Mouse (Mus musculus) forebrain, embryonic 14.5 days (tissue): ENCODE measurements at regions not wholly inside any gene's neighbourhood (a gene's known extent, or its start where the extent isn't known, plus 50 kb on each side); places are given as distances from the start of the nearest gene placed in this dataset.

Source experiments
- ATAC-seq: fragments of 200-750 bp; cut with Nextera tagmentation; 2 replicates; pipeline ENCODE4 v1.8.0; 2017; ENCODE audit warnings: mild to moderate bottlenecking, moderate library complexity
- DNase-seq: peaks from one replicate; pipeline ENCODE4 v3.0.0-alpha.2; 2015; ENCODE audit warnings: low spot score
- H3K27ac ChIP-seq: fragments of 300-500 bp; sonication (generic); 2 replicates; pipeline ENCODE4 v1.5.1; 2014; ENCODE audit warnings: low read depth, mild to moderate bottlenecking, control low read depth, low read length, moderate library complexity
- H3K27me3 ChIP-seq: fragments of 300-500 bp; sonication (generic); replicated peaks from 2 replicates; pipeline ENCODE4 v1.6.1; 2014; ENCODE audit warnings: low read length, control low read depth, mixed read lengths; ENCODE audit not compliant: control insufficient read depth, insufficient read depth
- H3K36me3 ChIP-seq: fragments of 300-500 bp; sonication (generic); 2 replicates; pipeline ENCODE4 v1.6.1; 2014; ENCODE audit warnings: low read length, control low read depth; ENCODE audit not compliant: control insufficient read depth, insufficient read depth
- H3K4me1 ChIP-seq: fragments of 300-500 bp; sonication (generic); 2 replicates; pipeline ENCODE4 v1.6.1; 2014; ENCODE audit warnings: antibody characterized with exemption, low read length, control low read depth; ENCODE audit not compliant: control insufficient read depth, insufficient read depth
- H3K4me2 ChIP-seq: fragments of 300-500 bp; sonication (generic); 2 replicates; pipeline ENCODE4 v1.6.1; 2014; ENCODE audit warnings: mild to moderate bottlenecking, control low read depth, low read length
- H3K4me3 ChIP-seq: fragments of 300-500 bp; sonication (generic); 2 replicates; pipeline ENCODE4 v1.5.1; 2014; ENCODE audit warnings: low read depth, low read length, control low read depth
- H3K9ac ChIP-seq: fragments of 300-500 bp; sonication (generic); 2 replicates; pipeline ENCODE4 v1.6.1; 2014; ENCODE audit warnings: mild to moderate bottlenecking, low read length, control low read depth, moderate library complexity
- H3K9me3 ChIP-seq: fragments of 300-500 bp; sonication (generic); replicated peaks from 2 replicates; pipeline ENCODE4 v1.6.1; 2016; ENCODE audit warnings: low read length, control low read depth, mixed read lengths; ENCODE audit not compliant: control insufficient read depth
- WGBS: fragments of 180-500 bp; shearing (Covaris S2); extraction: QIAGEN DNeasy Blood & Tissue Kit; methylation state at CpG from one replicate; pipeline ENCODE4 v1.1.7; 2014; 5-methylcytosine and 5-hydroxymethylcytosine counted together

DNA sequence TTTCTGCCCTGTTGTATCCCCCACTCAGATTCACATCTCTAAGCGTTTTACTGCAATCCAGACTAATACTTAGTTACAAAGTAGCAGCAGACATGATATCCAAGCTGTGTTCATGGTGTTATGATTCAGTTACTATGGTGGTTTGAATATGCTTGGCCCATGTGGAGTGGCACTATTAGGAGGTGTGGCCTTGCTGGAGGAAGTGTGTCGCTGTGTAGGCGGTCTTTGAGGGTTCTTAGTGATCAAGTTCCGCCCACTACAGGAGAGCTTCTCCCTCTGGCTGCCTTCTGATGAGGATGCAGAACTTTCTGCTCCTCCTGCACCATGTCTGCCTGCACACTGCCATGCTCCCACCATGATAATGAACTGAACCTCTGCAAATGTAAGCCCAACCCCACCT, 162.8 kb downstream of the Gadd45g start:
- 92% methylated on average over 4 of the region's 4 CpGs for WGBS
- no peak overlapping the region for H3K4me2 ChIP-seq

DNA sequence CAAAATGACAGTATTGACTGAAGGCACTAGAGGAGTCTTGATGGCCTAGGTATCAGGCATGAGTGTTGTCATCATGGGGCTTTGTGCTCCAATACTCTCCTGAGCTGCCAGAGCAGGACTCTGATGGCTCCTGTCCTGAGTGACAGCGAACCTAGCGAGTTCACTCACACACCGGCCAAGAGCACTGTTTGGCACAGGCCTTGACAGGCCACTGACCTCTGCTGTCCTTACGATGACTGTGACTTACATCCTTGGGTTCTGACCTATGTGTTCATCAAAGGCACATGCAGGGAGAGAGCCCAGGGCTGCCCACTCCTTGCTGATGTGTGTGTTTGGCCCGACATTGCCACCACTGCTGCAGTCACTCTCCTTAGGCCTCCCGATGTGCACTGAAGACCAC, 163.3 kb downstream of the Gadd45g start:
- no peak overlapping the region for H3K27ac ChIP-seq
- no peak for ATAC-seq
- H3K4me1 ChIP-seq, result peaks cover 6% of the 10 kb centered on the region; the same call in 1 of the 2 replicates
- WGBS, result 94% methylated on average over 6 of the region's 6 CpGs
- H3K4me2 ChIP-seq, result no peak overlapping the region
- DNase-seq, result no peak
- no peak overlapping the region for H3K4me3 ChIP-seq
- no peak overlapping the region for H3K9ac ChIP-seq
- H3K27me3 ChIP-seq, result no peaks in the 10 kb centered on the region
- H3K9me3 ChIP-seq, result no peaks in the 10 kb centered on the region
- no peaks in the 10 kb centered on the region for H3K36me3 ChIP-seq

More for the DNA sequence above, 162.8 kb downstream of the Gadd45g start:
- H3K27me3 ChIP-seq, result no peaks in the 10 kb centered on the region
- H3K27ac ChIP-seq, result no peak overlapping the region
- DNase-seq (no peak), ATAC-seq (no peak)
- H3K4me1 ChIP-seq, result peaks cover 4% of the 10 kb centered on the region; the same call in 1 of the 2 replicates
- H3K9ac ChIP-seq, result no peak overlapping the region
- H3K36me3 ChIP-seq, result no peaks in the 10 kb centered on the region
- no peak overlapping the region for H3K4me3 ChIP-seq
- H3K9me3 ChIP-seq, result no peaks in the 10 kb centered on the region

DNA sequence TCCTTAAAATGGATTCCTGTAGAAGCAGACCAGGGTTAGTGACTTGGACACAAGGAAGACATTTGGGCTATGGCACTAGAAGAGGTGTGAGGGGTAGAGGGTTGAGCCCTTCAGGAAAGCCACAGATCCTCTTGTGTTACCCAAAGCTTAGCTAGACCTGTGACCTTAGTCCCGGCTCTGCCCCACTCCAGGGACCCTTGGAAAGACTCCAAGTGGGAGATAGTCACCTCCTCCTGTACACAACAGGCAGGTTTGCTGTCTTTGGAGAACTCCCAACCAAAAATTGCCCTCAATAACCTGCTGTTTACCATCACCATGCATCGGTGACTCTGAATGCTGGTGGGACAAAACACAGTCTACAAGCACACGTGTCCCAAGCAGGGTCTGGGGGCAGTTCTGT, 164.5 kb downstream of the Gadd45g start:
- no peaks in the 10 kb centered on the region for H3K9me3 ChIP-seq

DNA sequence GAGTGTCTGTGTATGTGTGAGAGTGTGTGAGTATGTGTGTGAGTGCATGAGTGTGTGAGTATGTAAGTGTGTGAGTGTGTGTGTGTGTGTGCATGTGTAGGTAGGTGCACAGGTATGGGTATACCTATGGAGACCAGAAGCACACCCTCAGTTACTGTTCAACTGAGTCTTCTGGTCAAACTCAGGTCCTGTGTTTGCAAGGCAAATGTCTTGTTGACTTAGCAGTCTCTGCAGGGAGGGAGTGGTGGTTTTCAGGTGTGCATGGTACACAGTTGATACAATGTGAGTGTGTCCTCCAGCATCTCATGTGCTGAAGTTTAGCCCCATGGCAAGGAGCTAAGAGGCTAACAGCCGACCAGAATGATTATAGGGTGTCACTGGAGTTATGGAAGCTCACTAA, 166.7 kb downstream of the Gadd45g start:
- ATAC-seq, result no peak
- H3K4me2 ChIP-seq, result no peak overlapping the region
- no peaks in the 10 kb centered on the region for H3K36me3 ChIP-seq
- WGBS, result 63% methylated on average over 1 of the region's 1 CpGs
- no peak overlapping the region for H3K4me3 ChIP-seq
- DNase-seq, result no peak
- H3K4me1 ChIP-seq, result peaks cover 20% of the 10 kb centered on the region
- no peak overlapping the region for H3K27ac ChIP-seq
- H3K9ac ChIP-seq, result no peak overlapping the region
- no peaks in the 10 kb centered on the region for H3K27me3 ChIP-seq
- H3K9me3 ChIP-seq, result no peaks in the 10 kb centered on the region

More for the DNA sequence above, 164.5 kb downstream of the Gadd45g start:
- Histone ChIP-seq H3K27me3 (no peaks in the 10 kb centered on the region), H3K4me1 (peaks cover 17% of the 10 kb centered on the region), H3K4me2 (no peak overlapping the region), H3K9ac (no peak overlapping the region), H3K4me3 (no peak overlapping the region), H3K27ac (no peak overlapping the region), H3K36me3 (no peaks in the 10 kb centered on the region)
- DNase-seq (no peak), ATAC-seq (no peak)
- WGBS, result 70% methylated on average over 3 of the region's 3 CpGs

DNA sequence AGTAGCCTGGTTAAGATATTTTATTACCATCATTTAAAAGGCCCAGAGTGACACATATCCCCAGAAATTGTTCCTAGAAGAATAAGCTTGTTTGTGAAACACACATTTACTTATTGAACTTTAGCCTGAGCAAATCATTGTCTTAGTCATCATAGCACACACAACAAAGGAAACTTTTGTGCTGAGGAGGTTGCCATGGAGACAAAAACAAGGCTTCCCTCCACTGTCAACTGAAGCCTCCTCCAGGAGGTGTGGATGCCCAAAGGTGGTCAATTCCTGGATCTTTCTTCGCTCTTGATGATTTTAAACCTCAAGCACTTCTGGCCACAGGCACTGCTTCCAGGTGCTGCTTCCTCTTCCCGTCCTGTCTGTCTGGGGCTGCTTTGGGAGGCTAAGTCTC, 167.3 kb downstream of the Gadd45g start:
- H3K9me3 ChIP-seq, result no peaks in the 10 kb centered on the region
- 60% methylated on average over 2 of the region's 2 CpGs for WGBS
- H3K4me3 ChIP-seq, result no peak overlapping the region
- no peak overlapping the region for H3K4me2 ChIP-seq
- peaks cover 20% of the 10 kb centered on the region for H3K4me1 ChIP-seq
- ATAC-seq (no peak), DNase-seq (peak; percentile 45)
- H3K9ac ChIP-seq, result no peak overlapping the region
- no peaks in the 10 kb centered on the region for H3K36me3 ChIP-seq
- 0 out of 2 replicates have a peak overlapping the region, but pooled peaks have one; percentile 33 for H3K27ac ChIP-seq
- no peaks in the 10 kb centered on the region for H3K27me3 ChIP-seq

DNA sequence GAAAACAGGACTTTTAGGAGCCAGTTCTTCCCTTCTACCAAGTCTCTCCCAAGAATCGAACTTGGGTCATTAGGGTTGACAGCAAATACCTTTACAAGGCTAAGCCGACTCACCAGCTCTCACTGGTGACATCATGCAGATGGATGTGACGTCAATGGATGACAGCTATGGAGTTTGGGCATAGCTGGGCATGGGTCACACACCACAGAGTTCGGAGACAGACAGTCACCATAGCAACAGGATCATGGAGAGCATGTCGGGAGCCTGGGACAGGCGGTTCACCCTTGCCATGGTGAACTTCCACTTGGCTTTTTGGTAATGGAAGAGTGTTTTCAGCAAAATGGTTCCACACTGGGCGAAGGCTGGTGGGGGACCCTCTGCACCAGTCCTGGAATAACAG, 168.1 kb downstream of the Gadd45g start:
- Histone ChIP-seq H3K9ac (no peak overlapping the region), H3K36me3 (no peaks in the 10 kb centered on the region), H3K27me3 (no peaks in the 10 kb centered on the region), H3K4me3 (no peak overlapping the region), H3K9me3 (no peaks in the 10 kb centered on the region), H3K4me2 (no peak overlapping the region), H3K27ac (peak overlapping the region; percentile 33; the same call in 1 of the 2 replicates), H3K4me1 (peaks cover 20% of the 10 kb centered on the region)
- peak; percentile 27; the same call in 1 of the 2 replicates for ATAC-seq
- WGBS, result 42% methylated on average over 7 of the region's 7 CpGs
- DNase-seq, result peak; percentile 32

DNA sequence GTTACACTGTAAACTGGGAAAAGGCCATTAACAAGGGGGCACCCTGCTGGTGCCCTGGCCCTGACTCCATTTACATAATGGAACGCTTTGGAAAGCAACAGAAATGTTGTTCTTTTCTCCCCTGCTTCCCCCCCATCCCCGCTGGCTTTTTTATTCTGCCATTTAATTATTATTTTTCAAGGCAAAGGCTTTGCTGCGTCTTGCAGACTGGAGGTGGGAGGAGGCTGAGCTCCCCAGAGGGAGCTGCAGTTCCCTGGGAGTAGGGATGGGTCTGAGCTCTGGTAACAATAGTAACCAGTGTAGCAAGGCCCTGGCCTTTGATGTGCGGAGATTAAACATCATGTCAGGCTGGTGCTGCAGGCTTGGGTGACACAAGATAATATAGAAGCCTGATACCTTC, 168.6 kb downstream of the Gadd45g start:
- H3K27ac ChIP-seq, result peak overlapping the region; percentile 41; the same call in 1 of the 2 replicates
- no peak overlapping the region for H3K4me2 ChIP-seq
- no peaks in the 10 kb centered on the region for H3K27me3 ChIP-seq
- DNase-seq, result peak; percentile 59
- H3K36me3 ChIP-seq, result no peaks in the 10 kb centered on the region
- H3K4me1 ChIP-seq, result peaks cover 20% of the 10 kb centered on the region
- H3K9me3 ChIP-seq, result no peaks in the 10 kb centered on the region
- ATAC-seq, result peak; percentile 63; the same call in 1 of the 2 replicates
- WGBS, result 2% methylated on average over 4 of the region's 4 CpGs
- H3K9ac ChIP-seq, result no peak overlapping the region
- no peak overlapping the region for H3K4me3 ChIP-seq

DNA sequence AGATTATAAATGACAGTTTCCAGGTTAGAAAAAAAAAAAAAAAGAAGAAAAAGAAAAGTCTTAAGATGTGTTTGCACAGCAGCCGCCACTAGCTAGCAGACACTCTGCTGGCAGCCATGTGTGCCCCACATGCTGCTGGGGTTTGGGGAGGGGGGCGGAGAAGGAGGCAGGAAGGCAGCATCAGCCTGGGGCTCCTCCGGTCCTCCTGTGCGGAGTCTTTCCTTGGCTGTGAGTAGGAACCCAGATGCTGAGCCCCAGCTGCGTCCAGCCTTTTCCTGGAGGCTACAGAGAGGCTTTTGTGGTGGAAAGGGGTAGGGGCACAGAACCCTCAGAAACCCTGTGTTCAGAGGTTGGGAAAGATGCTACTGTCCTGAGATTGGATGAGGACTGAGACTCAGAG, 169.0 kb downstream of the Gadd45g start:
- no peak overlapping the region; the same call in 1 of the 2 replicates for H3K9ac ChIP-seq
- peak; percentile 52 for DNase-seq
- WGBS, result 9% methylated on average over 5 of the region's 5 CpGs

DNA sequence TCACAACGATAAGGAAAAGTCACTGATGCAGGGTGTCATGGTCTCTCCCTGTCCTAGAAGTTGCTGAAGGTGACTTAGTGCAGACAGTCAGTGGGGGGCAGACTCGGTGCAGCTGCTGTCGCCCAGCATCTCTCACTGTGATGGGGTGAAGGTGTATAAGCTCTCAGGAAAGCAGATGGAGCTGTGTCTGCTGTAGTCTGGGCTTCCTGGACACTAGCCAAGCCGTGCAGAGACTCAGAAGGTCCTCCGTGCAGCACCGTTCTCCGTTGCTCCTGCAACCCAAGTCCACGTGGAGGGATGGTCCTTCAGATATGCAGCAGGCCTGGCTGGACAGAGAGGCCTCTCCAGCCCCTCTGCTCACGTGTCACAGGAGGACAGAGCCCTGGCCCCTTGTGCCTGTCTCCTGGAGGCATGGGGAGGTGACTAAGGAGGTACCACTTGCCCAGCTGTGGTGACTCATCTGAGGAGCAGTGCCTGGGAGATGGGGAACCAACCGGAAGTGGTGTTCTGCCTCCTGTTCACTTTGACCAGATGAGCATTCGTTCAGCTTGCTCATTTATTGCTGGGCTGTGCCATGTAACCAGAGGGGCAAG, 171.2 kb downstream of the Gadd45g start:
- Histone ChIP-seq H3K4me2 (no peak overlapping the region), H3K4me1 (peaks cover 23% of the 10 kb centered on the region), H3K4me3 (no peak overlapping the region), H3K9me3 (no peaks in the 10 kb centered on the region), H3K27me3 (no peaks in the 10 kb centered on the region), H3K36me3 (no peaks in the 10 kb centered on the region), H3K27ac (no peak overlapping the region), H3K9ac (no peak overlapping the region)
- DNase-seq, result peak; percentile 34
- no peak for ATAC-seq
- 79% methylated on average over 11 of the region's 11 CpGs for WGBS

More for the DNA sequence above, 169.0 kb downstream of the Gadd45g start:
- ATAC-seq, result peak; percentile 37; the same call in 1 of the 2 replicates
- H3K4me3 ChIP-seq, result no peak overlapping the region
- no peaks in the 10 kb centered on the region for H3K27me3 ChIP-seq
- H3K9me3 ChIP-seq, result no peaks in the 10 kb centered on the region
- H3K4me1 ChIP-seq, result peaks cover 20% of the 10 kb centered on the region
- peak overlapping the region; percentile 41; the same call in 1 of the 2 replicates for H3K27ac ChIP-seq
- no peak overlapping the region for H3K4me2 ChIP-seq
- no peaks in the 10 kb centered on the region for H3K36me3 ChIP-seq
